Mouse (Mus musculus) brain, embryonic 14.5 days (tissue): ENCODE results near the gene Mtmr6.

Experiments used
- CTCF ChIP-seq: fragments of 200-500 bp; IDR thresholded peaks from 2 replicates; pipeline ENCODE4 v1.5.1; 2012; ENCODE audit warnings: inconsistent platforms, mild to moderate bottlenecking, moderate library complexity, borderline replicate concordance; ENCODE audit not compliant: insufficient read depth, insufficient read length; ENCODE audit errors: extremely low read depth
- POLR2A ChIP-seq: fragments of 200-500 bp; IDR thresholded peaks from 2 replicates; pipeline ENCODE4 v1.6.1; 2012; ENCODE audit warnings: mild to moderate bottlenecking, inconsistent platforms, borderline replicate concordance; ENCODE audit not compliant: poor library complexity, insufficient read depth, insufficient read length, severe bottlenecking; ENCODE audit errors: extremely low read depth

GRCm38 (mm10) chr14:60290363-60290762 is 25.3 kb downstream of the Mtmr6 start:
- TF ChIP-seq CTCF (no peak), POLR2A (no peak)
